In genomic region chr17:46613229-46613628, GRCm38 (mm10) we compare ENCODE assay signal across 12 mouse cellular contexts. TPM values are rescaled to one million over a fixed set of nuclear protein-coding genes. Genes with fewer than 3 reads are reported as not detected.
A peak's percentile ranks its signal among the peaks of the same experiment; 100 is the strongest.
DNase-seq lines count a peak whose midpoint lies in the region; ATAC-seq and TF ChIP-seq lines count a peak whose summit lies in the region.
"Had no signal": no experiment of that assay in that cellular context is flagged by ENCODE, and none has a peak within 500 bp of the region (broad histone marks: within the 10 kb centered on the region; RNA-seq: fewer than 3 reads in every experiment).

No protein-coding gene starts in this region.

- H3K36me3 ChIP-seq in hindbrain, embryonic 10.5 days = peaks cover 14% of the 10 kb centered on the region
- no peaks in the 10 kb centered on the region for H3K36me3 ChIP-seq in hindbrain, embryonic 14.5 days (replicated peaks; ENCODE audit: control insufficient read depth, insufficient read depth)
- H3K36me3 ChIP-seq in lung, postnatal 0 days (ENCODE audit: insufficient read depth, low read length) = no peaks in the 10 kb centered on the region
- H3K36me3 ChIP-seq in forebrain, embryonic 15.5 days = no peaks in the 10 kb centered on the region
- H3K36me3 ChIP-seq in stomach, embryonic 16.5 days (ENCODE audit: control insufficient read depth, insufficient read depth, low read length) = no peaks in the 10 kb centered on the region

- DNase-seq in hindbrain, embryonic 10.5 days (ENCODE audit: low spot score) = no peak
- no peak for DNase-seq in hindbrain, embryonic 14.5 days (ENCODE audit: low spot score)
- DNase-seq in lung, postnatal 0 days (ENCODE audit: low spot score) = no peak
- no peak for DNase-seq in lung, postnatal 10 days
- DNase-seq in adrenal gland, postnatal 4 days (ENCODE audit: low spot score in 2 of 2) = no peak
- DNase-seq: adrenal gland, postnatal 25 days; retina, postnatal 1 day; spleen, adult 18-20 months; thymus, adult 18-20 months had no signal

- no peak overlapping the region for H3K9ac ChIP-seq in hindbrain, embryonic 14.5 days
- H3K9ac ChIP-seq in lung, postnatal 0 days (replicated peaks; ENCODE audit: low read depth) = no peak overlapping the region
- H3K9ac ChIP-seq in forebrain, embryonic 15.5 days (replicated peaks) = no peak overlapping the region
- H3K9ac ChIP-seq in stomach, embryonic 16.5 days (ENCODE audit: low read length) = peak overlapping the region; percentile 53; the same call in 1 of the 2 replicates

- peaks cover 66% of the 10 kb centered on the region for H3K4me1 ChIP-seq in hindbrain, embryonic 10.5 days (replicated peaks)
- H3K4me1 ChIP-seq in hindbrain, embryonic 14.5 days (replicated peaks; ENCODE audit: control insufficient read depth, insufficient read depth, low read length) = peaks cover 21% of the 10 kb centered on the region
- H3K4me1 ChIP-seq in lung, postnatal 0 days (ENCODE audit: insufficient read depth, low read depth, low read length) = peaks cover 32% of the 10 kb centered on the region
- peaks cover 39% of the 10 kb centered on the region for H3K4me1 ChIP-seq in forebrain, embryonic 15.5 days
- H3K4me1 ChIP-seq in stomach, embryonic 16.5 days (ENCODE audit: control insufficient read depth, insufficient read depth, low read length) = peaks cover 64% of the 10 kb centered on the region

- peak overlapping the region; percentile 64 for H3K27ac ChIP-seq in hindbrain, embryonic 10.5 days
- no peak overlapping the region for H3K27ac ChIP-seq in hindbrain, embryonic 14.5 days
- peak overlapping the region; percentile 82 for H3K27ac ChIP-seq in lung, postnatal 0 days (ENCODE audit: low read length)
- 0 out of 2 replicates have a peak overlapping the region, but pooled peaks have one; percentile 2 for H3K27ac ChIP-seq in forebrain, embryonic 15.5 days (replicated peaks)
- peak overlapping the region; percentile 83 for H3K27ac ChIP-seq in stomach, embryonic 16.5 days (ENCODE audit: low read length)

- no peak overlapping the region for H3K4me3 ChIP-seq in hindbrain, embryonic 10.5 days
- no peak overlapping the region for H3K4me3 ChIP-seq in hindbrain, embryonic 14.5 days (replicated peaks; ENCODE audit: low read length)
- H3K4me3 ChIP-seq in lung, postnatal 0 days (ENCODE audit: low read depth, low read length) = no peak overlapping the region
- H3K4me3 ChIP-seq in forebrain, embryonic 15.5 days = no peak overlapping the region
- H3K4me3 ChIP-seq in stomach, embryonic 16.5 days (replicated peaks; ENCODE audit: low read length) = no peak overlapping the region
- H3K4me3 ChIP-seq: midbrain, embryonic 10.5 days had no signal

- no peaks in the 10 kb centered on the region for H3K9me3 ChIP-seq in hindbrain, embryonic 10.5 days
- no peaks in the 10 kb centered on the region for H3K9me3 ChIP-seq in hindbrain, embryonic 14.5 days (ENCODE audit: control insufficient read depth, low read length)
- no peaks in the 10 kb centered on the region for H3K9me3 ChIP-seq in lung, postnatal 0 days (ENCODE audit: low read length)
- H3K9me3 ChIP-seq in forebrain, embryonic 15.5 days = no peaks in the 10 kb centered on the region
- no peaks in the 10 kb centered on the region for H3K9me3 ChIP-seq in stomach, embryonic 16.5 days (replicated peaks; ENCODE audit: control insufficient read depth, low read length)
- H3K9me3 ChIP-seq: midbrain, embryonic 10.5 days had no signal

- H3K27me3 ChIP-seq in hindbrain, embryonic 10.5 days (ENCODE audit: insufficient read depth, poor library complexity, severe bottlenecking) = no peaks in the 10 kb centered on the region
- H3K27me3 ChIP-seq in hindbrain, embryonic 14.5 days (ENCODE audit: control insufficient read depth, insufficient read depth, low read length) = no peaks in the 10 kb centered on the region
- no peaks in the 10 kb centered on the region for H3K27me3 ChIP-seq in lung, postnatal 0 days (replicated peaks; ENCODE audit: insufficient read depth, low read length)
- no peaks in the 10 kb centered on the region for H3K27me3 ChIP-seq in forebrain, embryonic 15.5 days
- no peaks in the 10 kb centered on the region for H3K27me3 ChIP-seq in stomach, embryonic 16.5 days (ENCODE audit: control insufficient read depth, insufficient read depth, low read length)

- TF ChIP-seq CTCF in lung, postnatal 0 days (IDR thresholded peaks at IDR 0.05) = no peak

- no peak for ATAC-seq in hindbrain, embryonic 14.5 days (ENCODE audit: low FRiP score)
- no peak for ATAC-seq in lung, postnatal 0 days
- ATAC-seq in forebrain, embryonic 15.5 days (replicated peaks) = no peak
- no peak for ATAC-seq in stomach, embryonic 16.5 days (ENCODE audit: insufficient read depth, low FRiP score)

- 54% methylated on average over 3 of the region's 3 CpGs for WGBS in hindbrain, embryonic 10.5 days
- WGBS in hindbrain, embryonic 14.5 days = 57% methylated on average over 3 of the region's 3 CpGs
- WGBS in lung, postnatal 0 days = 32% methylated on average over 3 of the region's 3 CpGs
- 31% methylated on average over 3 of the region's 3 CpGs for WGBS in forebrain, embryonic 15.5 days
- WGBS in stomach, embryonic 16.5 days = 27% methylated on average over 3 of the region's 3 CpGs

- H3K4me2 ChIP-seq in hindbrain, embryonic 14.5 days (replicated peaks) = no peak overlapping the region
- 0 out of 2 replicates have a peak overlapping the region, but pooled peaks have one; percentile 8 for H3K4me2 ChIP-seq in lung, postnatal 0 days (replicated peaks; ENCODE audit: low read depth, low read length)
- H3K4me2 ChIP-seq in forebrain, embryonic 15.5 days (replicated peaks) = no peak overlapping the region
- no peak overlapping the region for H3K4me2 ChIP-seq in stomach, embryonic 16.5 days (ENCODE audit: low read depth, low read length)

- TF ChIP-seq EP300 in lung, postnatal 0 days (IDR thresholded peaks at IDR 0.05) = no peak

RNA-seq across cellular contexts. Expression of gene Ptk7, which starts 16.1 kb away (rescaled TPM):
- 67.2 and 76.8 TPM in 2 replicates for polyA plus RNA-seq in hindbrain, embryonic 10.5 days (2016; fragmentation: Nextera tagmentation; extraction: Ambion mirVana)
- polyA plus RNA-seq in hindbrain, embryonic 14.5 days (2014; fragmentation: Nextera tagmentation; extraction: Ambion mirVana) = 19.2 and 20.6 TPM in 2 replicates
- 73.2 and 75.8 TPM in 2 replicates for polyA plus RNA-seq in lung, postnatal 0 days (2015; fragmentation: Nextera tagmentation; extraction: Ambion mirVana)
- polyA plus RNA-seq in forebrain, embryonic 15.5 days (2015; fragmentation: Nextera tagmentation; extraction: Ambion mirVana) = 32.1 and 33.0 TPM in 2 replicates
- 93.9 and 94.9 TPM in 2 replicates for polyA plus RNA-seq in stomach, embryonic 16.5 days (2015; fragmentation: Nextera tagmentation; extraction: Ambion mirVana)
- total RNA-seq in adrenal gland, postnatal 4 days (2021) = 10 to 100 TPM; 42.2 to 54.1 TPM

RNA-seq across cellular contexts. Expression of gene Klc4, which starts 32.6 kb away (rescaled TPM):
- polyA plus RNA-seq in hindbrain, embryonic 10.5 days (2016; fragmentation: Nextera tagmentation; extraction: Ambion mirVana) = 35.3 and 38.1 TPM in 2 replicates
- polyA plus RNA-seq in hindbrain, embryonic 14.5 days (2014; fragmentation: Nextera tagmentation; extraction: Ambion mirVana) = 26.2 and 30.5 TPM in 2 replicates
- 36.5 and 38.4 TPM in 2 replicates for polyA plus RNA-seq in lung, postnatal 0 days (2015; fragmentation: Nextera tagmentation; extraction: Ambion mirVana)
- 41.4 and 45.1 TPM in 2 replicates for polyA plus RNA-seq in forebrain, embryonic 15.5 days (2015; fragmentation: Nextera tagmentation; extraction: Ambion mirVana)
- polyA plus RNA-seq in stomach, embryonic 16.5 days (2015; fragmentation: Nextera tagmentation; extraction: Ambion mirVana) = 41.4 and 46.7 TPM in 2 replicates
- total RNA-seq in adrenal gland, postnatal 4 days (2021) = 10 to 100 TPM; 33.5 to 34.3 TPM

RNA-seq across cellular contexts. Expression of gene Mrpl2, which starts 32.8 kb away (rescaled TPM):
- polyA plus RNA-seq in hindbrain, embryonic 10.5 days (2016; fragmentation: Nextera tagmentation; extraction: Ambion mirVana) = 115 and 119 TPM in 2 replicates
- polyA plus RNA-seq in hindbrain, embryonic 14.5 days (2014; fragmentation: Nextera tagmentation; extraction: Ambion mirVana) = 66.5 and 71.2 TPM in 2 replicates
- 69.2 and 88.6 TPM in 2 replicates for polyA plus RNA-seq in lung, postnatal 0 days (2015; fragmentation: Nextera tagmentation; extraction: Ambion mirVana)
- 73.7 and 81.9 TPM in 2 replicates for polyA plus RNA-seq in forebrain, embryonic 15.5 days (2015; fragmentation: Nextera tagmentation; extraction: Ambion mirVana)
- 94.1 and 99.9 TPM in 2 replicates for polyA plus RNA-seq in stomach, embryonic 16.5 days (2015; fragmentation: Nextera tagmentation; extraction: Ambion mirVana)
- 100 to 1,000 TPM; 109 to 135 TPM for total RNA-seq in adrenal gland, postnatal 4 days (2021)

RNA-seq across cellular contexts. Expression of gene Cul7, which starts 36.9 kb away (rescaled TPM):
- polyA plus RNA-seq in hindbrain, embryonic 10.5 days (2016; fragmentation: Nextera tagmentation; extraction: Ambion mirVana) = 40.7 and 45.5 TPM in 2 replicates
- polyA plus RNA-seq in hindbrain, embryonic 14.5 days (2014; fragmentation: Nextera tagmentation; extraction: Ambion mirVana) = 29.7 and 30.2 TPM in 2 replicates
- polyA plus RNA-seq in lung, postnatal 0 days (2015; fragmentation: Nextera tagmentation; extraction: Ambion mirVana) = 21.8 and 22.1 TPM in 2 replicates
- polyA plus RNA-seq in forebrain, embryonic 15.5 days (2015; fragmentation: Nextera tagmentation; extraction: Ambion mirVana) = 35.9 and 36.5 TPM in 2 replicates
- 51.2 and 54.8 TPM in 2 replicates for polyA plus RNA-seq in stomach, embryonic 16.5 days (2015; fragmentation: Nextera tagmentation; extraction: Ambion mirVana)
- total RNA-seq in adrenal gland, postnatal 4 days (2021) = 10 to 100 TPM; 88.3 to 97.5 TPM

RNA-seq across cellular contexts. Expression of gene Srf, which starts 57.3 kb away (rescaled TPM):
- polyA plus RNA-seq in hindbrain, embryonic 10.5 days (2016; fragmentation: Nextera tagmentation; extraction: Ambion mirVana) = 5.9 and 7.8 TPM in 2 replicates
- polyA plus RNA-seq in hindbrain, embryonic 14.5 days (2014; fragmentation: Nextera tagmentation; extraction: Ambion mirVana) = 5.2 and 6.5 TPM in 2 replicates
- 5.1 and 5.6 TPM in 2 replicates for polyA plus RNA-seq in lung, postnatal 0 days (2015; fragmentation: Nextera tagmentation; extraction: Ambion mirVana)
- polyA plus RNA-seq in forebrain, embryonic 15.5 days (2015; fragmentation: Nextera tagmentation; extraction: Ambion mirVana) = 3.3 and 5.4 TPM in 2 replicates
- 7.0 and 8.9 TPM in 2 replicates for polyA plus RNA-seq in stomach, embryonic 16.5 days (2015; fragmentation: Nextera tagmentation; extraction: Ambion mirVana)
- 10 to 100 TPM; 35.4 to 36.8 TPM for total RNA-seq in adrenal gland, postnatal 4 days (2021)
